Mouse (Mus musculus) liver, embryonic 14.5 days (tissue): ENCODE data around the gene Cers3. TPM values are rescaled to one million over a fixed set of nuclear protein-coding genes. Genes with fewer than 3 reads are reported as not detected.

Experiments
- ATAC-seq: fragments of 200-750 bp; cut with Nextera tagmentation; 2 replicates; pipeline ENCODE4 v1.8.0; 2017; ENCODE audit warnings: moderate number of reproducible peaks, mild to moderate bottlenecking, moderate library complexity; ENCODE audit not compliant: insufficient read depth
- DNase-seq, 3 experiments: peaks; one replicate each; pipeline ENCODE4 v3.0.0-alpha.2; 2012 to 2013; ENCODE audit warnings: low read depth in 3 of 3, low spot score in 3 of 3
- H3K27ac ChIP-seq: fragments of 300-500 bp; sonication (generic); 2 replicates; pipeline ENCODE4 v1.5.1; 2014; ENCODE audit warnings: moderate library complexity, mild to moderate bottlenecking, control low read depth, inconsistent platforms
- H3K27me3 ChIP-seq: fragments of 300-500 bp; sonication (generic); 2 replicates; pipeline ENCODE4 v1.6.1; 2014; ENCODE audit warnings: mild to moderate bottlenecking, low read length, moderate library complexity; ENCODE audit not compliant: control insufficient read depth, insufficient read depth
- H3K36me3 ChIP-seq: fragments of 300-500 bp; sonication (generic); replicated peaks from 2 replicates; pipeline ENCODE4 v1.6.1; 2014; ENCODE audit warnings: low read depth; ENCODE audit not compliant: control insufficient read depth, insufficient read depth
- H3K4me1 ChIP-seq, 2 experiments: fragments of 200-500 bp in 1 of 2; fragments of 300-500 bp in 1 of 2; sonication (generic) in 1 of 2; replicated peaks; 2 replicates each; pipeline ENCODE4 v1.6.1; 2012 to 2014; ENCODE audit warnings: antibody characterized with exemption in 1 of 2, inconsistent platforms in 1 of 2, low read length in 1 of 2; ENCODE audit not compliant: control insufficient read depth in 2 of 2, insufficient read depth in 2 of 2
- H3K4me2 ChIP-seq: fragments of 300-500 bp; sonication (generic); 2 replicates; pipeline ENCODE4 v1.6.1; 2014; ENCODE audit warnings: low read depth, mild to moderate bottlenecking, control low read depth, moderate library complexity
- H3K4me3 ChIP-seq, 2 experiments: fragments of 200-500 bp in 1 of 2; fragments of 300-500 bp in 1 of 2; sonication (generic) in 1 of 2; 2 replicates each; pipeline ENCODE4 v1.5.1; 2012 to 2014; ENCODE audit warnings: low read depth in 2 of 2, low read length in 2 of 2, mild to moderate bottlenecking in 2 of 2, control low read depth in 1 of 2, inconsistent platforms in 1 of 2, moderate library complexity in 1 of 2; ENCODE audit not compliant: insufficient read depth in 1 of 2
- H3K9ac ChIP-seq: fragments of 300-500 bp; sonication (generic); replicated peaks from 2 replicates; pipeline ENCODE4 v1.6.1; 2014; ENCODE audit warnings: mild to moderate bottlenecking, control low read depth, moderate library complexity
- H3K9me3 ChIP-seq: fragments of 300-500 bp; sonication (generic); 2 replicates; pipeline ENCODE4 v1.6.1; 2016; ENCODE audit warnings: low read length, mixed read lengths; ENCODE audit not compliant: control insufficient read depth
- CTCF ChIP-seq: IDR thresholded peaks from 2 replicates; pipeline ENCODE4 v1.5.1; 2016; ENCODE audit warnings: antibody characterized with exemption, low read depth, control low read depth
- EP300 ChIP-seq: IDR thresholded peaks from 2 replicates; pipeline ENCODE4 v1.6.1; 2016; ENCODE audit warnings: antibody characterized with exemption, low read depth
- WGBS: fragments of 180-500 bp; shearing (Covaris S2); extraction: QIAGEN DNeasy Blood & Tissue Kit; methylation state at CpG from one replicate; pipeline ENCODE4 v1.1.7; 2014; ENCODE audit not compliant: insufficient replicate concordance; 5-methylcytosine and 5-hydroxymethylcytosine counted together
- polyA plus RNA-seq, 2 experiments: library from polyadenylated mRNA; depleted of rRNA in 1 of 2; stranded (reverse) in 1 of 2; unstranded in 1 of 2; fragments of >200 nt; fragmentation: Nextera tagmentation in 1 of 2; extraction: Ambion mirVana in 1 of 2; gene quantifications; 2 replicates each; pipeline versions ENCODE4 v1.2.1 to v1.2.3; 2012 to 2014

Cers3 gene
- polyA plus RNA-seq, 2 experiments = 0.02 TPM; not detected in 1

DNA sequence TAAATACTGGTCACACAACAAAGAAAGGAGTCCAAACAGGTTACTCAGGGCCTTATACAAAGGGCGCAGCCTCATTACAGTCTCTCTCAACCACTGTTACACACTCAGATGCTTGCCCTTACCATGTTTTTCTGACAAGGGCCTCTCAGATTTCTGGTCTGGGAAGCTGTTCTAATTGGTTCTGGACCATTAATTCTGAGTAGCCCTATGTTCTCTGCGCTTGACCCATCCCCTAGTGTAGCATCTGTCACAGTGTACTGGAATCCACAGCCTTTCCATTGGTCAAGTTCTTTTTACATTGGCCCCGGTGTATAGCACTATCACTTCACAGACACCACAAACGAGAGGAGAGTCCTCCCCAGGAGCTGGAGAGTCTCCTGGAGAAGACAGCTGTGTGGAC, 18.8 kb upstream of the Cers3 start:
- H3K36me3 ChIP-seq = no peaks in the 10 kb centered on the region
- DNase-seq (no peak), ATAC-seq (no peak)
- no peak overlapping the region for H3K9ac ChIP-seq
- no peak overlapping the region for H3K4me2 ChIP-seq
- H3K27ac ChIP-seq = no peak overlapping the region
- 72% methylated on average over 4 of the region's 4 CpGs for WGBS
- no peaks in the 10 kb centered on the region for H3K4me1 ChIP-seq
- H3K4me3 ChIP-seq = no peak overlapping the region
- H3K9me3 ChIP-seq = no peaks in the 10 kb centered on the region
- TF ChIP-seq CTCF (no peak), EP300 (no peak)
- H3K27me3 ChIP-seq = no peaks in the 10 kb centered on the region

- ATAC-seq = no peak
- no peaks in the 10 kb centered on the region for H3K27me3 ChIP-seq
- 64% methylated on average over 6 of the region's 6 CpGs for WGBS
- H3K4me2 ChIP-seq = no peak overlapping the region
- no peak for DNase-seq
- no peak for TF ChIP-seq CTCF
- H3K9ac ChIP-seq = no peak overlapping the region
- no peaks in the 10 kb centered on the region for H3K36me3 ChIP-seq
- no peaks in the 10 kb centered on the region for H3K9me3 ChIP-seq
- no peak overlapping the region for H3K27ac ChIP-seq
- H3K4me3 ChIP-seq = no peak overlapping the region
- H3K4me1 ChIP-seq = no peaks in the 10 kb centered on the region
Measured at GRCm38 (mm10) chr7:66724954-66725353, 18.4 kb upstream of the Cers3 start.

- TF ChIP-seq CTCF = no peak
- TF ChIP-seq EP300 = no peak
- no peak overlapping the region for H3K4me2 ChIP-seq
- no peaks in the 10 kb centered on the region for H3K9me3 ChIP-seq
- H3K4me3 ChIP-seq = no peak overlapping the region
- DNase-seq (no peak), ATAC-seq (no peak)
- no peaks in the 10 kb centered on the region for H3K27me3 ChIP-seq
- no peaks in the 10 kb centered on the region for H3K36me3 ChIP-seq
- no peaks in the 10 kb centered on the region; a peak in 1 of 4 replicates for H3K4me1 ChIP-seq
- WGBS = 72% methylated on average over 6 of the region's 6 CpGs
- H3K9ac ChIP-seq = no peak overlapping the region
- no peak overlapping the region for H3K27ac ChIP-seq
Measured at GRCm38 (mm10) chr7:66728072-66728471, 15.2 kb upstream of the Cers3 start.

- Histone ChIP-seq H3K27me3 (no peaks in the 10 kb centered on the region), H3K4me1 (no peaks in the 10 kb centered on the region; a peak in 1 of 4 replicates), H3K4me3 (no peak overlapping the region), H3K36me3 (no peaks in the 10 kb centered on the region), H3K9ac (no peak overlapping the region), H3K27ac (no peak overlapping the region), H3K4me2 (no peak overlapping the region), H3K9me3 (no peaks in the 10 kb centered on the region)
- DNase-seq (no peak), ATAC-seq (no peak)
- 56% methylated on average over 2 of the region's 2 CpGs for WGBS
- no peak for TF ChIP-seq CTCF
- TF ChIP-seq EP300 = no peak
Measured at GRCm38 (mm10) chr7:66729232-66729631, 14.1 kb upstream of the Cers3 start.

- Histone ChIP-seq H3K4me2 (no peak overlapping the region), H3K4me1 (no peaks in the 10 kb centered on the region; a peak in 1 of 4 replicates), H3K4me3 (no peak overlapping the region), H3K9me3 (no peaks in the 10 kb centered on the region), H3K36me3 (no peaks in the 10 kb centered on the region), H3K9ac (no peak overlapping the region), H3K27ac (no peak overlapping the region), H3K27me3 (no peaks in the 10 kb centered on the region)
- DNase-seq (no peak), ATAC-seq (no peak)
- WGBS = 80% methylated on average over 17 of the region's 17 CpGs
- TF ChIP-seq EP300 = no peak
- no peak for TF ChIP-seq CTCF
Measured at GRCm38 (mm10) chr7:66733431-66733830, 9.9 kb upstream of the Cers3 start.
